Mouse (Mus musculus): ENCODE data around the gene D330020A13Rik.

DNA sequence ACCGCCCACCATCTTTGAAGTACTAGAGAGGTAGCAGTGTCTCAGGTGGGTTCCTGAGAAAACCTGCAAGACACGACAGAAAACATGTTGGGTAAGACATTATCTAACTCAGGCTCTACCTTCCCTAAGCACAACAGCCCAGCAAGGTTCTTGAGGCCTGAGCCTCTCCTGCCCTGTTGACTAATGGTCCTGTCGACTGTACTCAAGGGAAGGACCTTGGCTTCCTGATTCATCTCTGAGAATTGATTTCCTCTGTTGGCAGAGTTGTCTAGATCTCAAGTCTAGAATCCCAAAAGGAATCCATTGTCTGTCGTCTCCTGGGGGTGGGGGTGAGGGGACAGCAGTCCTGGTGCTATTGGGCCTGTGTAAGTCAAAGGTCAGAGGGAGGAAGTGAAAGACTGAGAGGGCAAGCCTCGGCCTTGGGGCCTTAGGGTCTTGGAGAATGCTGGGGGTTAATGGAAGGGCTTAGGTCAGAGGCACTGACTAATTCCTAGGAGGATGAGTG is 37.7 kb upstream of the D330020A13Rik start:
- TF ChIP-seq EP300 (IDR thresholded peaks at IDR 0.05; ENCODE audit: low read depth): no peak
- TF ChIP-seq CTCF (IDR thresholded peaks at IDR 0.05; ENCODE audit: low read depth): no peak
